Mouse (Mus musculus) megakaryocyte, embryonic 14.5 days (primary cell): ENCODE data around the gene Rhou.

Experiments used
- FLI1 ChIP-seq: IDR thresholded peaks from 2 replicates; pipeline ENCODE4 v1.6.1; 2012; ENCODE audit warnings: low read length, inconsistent platforms, mixed read lengths
- GATA1 ChIP-seq: IDR thresholded peaks from 3 replicates; pipeline ENCODE4 v1.6.1; 2012; ENCODE audit warnings: mixed read lengths, low read length, inconsistent platforms, borderline replicate concordance

DNA sequence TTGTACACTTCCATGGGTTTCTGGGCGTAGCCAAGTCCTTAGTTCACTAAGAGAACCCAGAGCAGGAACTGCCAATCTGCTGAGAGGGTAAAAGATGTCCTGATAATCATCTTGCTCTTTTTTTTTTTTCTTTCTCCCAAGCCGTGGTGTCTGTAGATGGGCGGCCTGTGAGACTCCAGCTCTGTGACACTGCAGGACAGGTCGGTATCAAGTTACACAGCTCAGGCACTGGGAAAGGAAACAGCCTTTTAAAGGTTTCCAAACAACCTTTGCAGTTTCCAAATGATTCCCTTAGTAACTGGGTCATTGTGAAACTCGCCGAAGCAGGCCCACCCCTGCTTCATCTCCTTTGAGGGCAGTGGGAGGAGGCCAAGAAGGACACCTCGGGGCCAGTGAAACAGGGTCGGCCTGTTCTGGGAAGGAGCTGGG lies 1.6 kb downstream of the Rhou start:
- no peak for TF ChIP-seq GATA1
- TF ChIP-seq FLI1 = no peak
